Mouse (Mus musculus) erythroblast, embryonic 14.5 days (primary cell): Measurements from ENCODE around the gene Grn.

Experiments
- GATA1 ChIP-seq: IDR thresholded peaks from 2 replicates; pipeline ENCODE4 v1.6.1; 2012; ENCODE audit warnings: low read length, inconsistent platforms, mixed read lengths
- TAL1 ChIP-seq: IDR thresholded peaks from 3 replicates; pipeline ENCODE4 v1.6.1; 2012; ENCODE audit warnings: low read length, inconsistent platforms, mixed read lengths

GRCm38 (mm10) chr11:102480111-102480510 is 50.0 kb downstream of the Grn start:
- no peak for TF ChIP-seq GATA1
- no peak for TF ChIP-seq TAL1
